Mouse (Mus musculus): Measurements from ENCODE around the gene Ptbp1.

Ptbp1 gene

DNA sequence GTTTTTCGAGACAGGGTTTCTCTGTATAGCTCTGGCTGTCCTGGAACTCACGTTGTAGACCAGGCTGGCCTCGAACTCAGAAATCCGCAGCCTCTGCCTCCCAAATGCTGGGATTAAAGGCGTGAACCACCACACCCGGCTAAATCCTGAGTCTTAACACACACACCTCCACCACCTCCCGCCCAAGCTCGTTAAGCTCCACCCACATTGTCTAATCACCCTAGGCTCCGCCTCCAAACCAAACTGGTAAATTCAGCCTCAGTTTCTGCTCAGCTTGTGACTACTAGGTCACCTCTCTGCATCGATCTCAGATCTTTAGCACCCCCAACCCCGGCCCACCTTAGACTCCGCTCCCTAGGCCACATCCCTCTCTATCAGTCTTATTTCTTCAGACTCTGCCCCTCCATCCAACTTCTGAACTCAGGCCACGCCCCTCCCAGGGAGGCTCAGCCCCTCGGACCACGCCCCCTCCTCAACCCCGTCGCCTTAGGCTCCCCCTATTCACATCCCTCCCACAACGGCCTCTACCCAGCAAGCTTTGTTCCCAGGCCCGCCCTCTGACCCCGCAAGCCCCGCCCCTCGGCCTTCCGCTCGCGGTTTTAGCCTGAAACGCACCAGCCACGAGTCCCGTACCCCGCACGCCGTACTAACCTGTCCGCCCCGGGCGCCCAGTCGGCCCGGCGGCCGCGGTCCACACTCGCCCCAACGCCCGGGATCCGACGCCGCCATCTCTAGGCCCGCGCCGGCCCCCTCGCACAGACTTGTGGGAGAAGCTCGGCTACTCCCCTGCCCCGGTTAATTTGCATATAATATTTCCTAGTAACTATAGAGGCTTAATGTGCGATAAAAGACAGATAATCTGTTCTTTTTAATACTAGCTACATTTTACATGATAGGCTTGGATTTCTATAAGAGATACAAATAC lies 54.2 kb downstream of the Ptbp1 start, which contains the start of gene Med16:
Med16 (minus strand) TSS at position 757 of the 925 bp plus-strand sequence.
- in situ Hi-C loops (cut with MboI; ENCODE audit: unreplicated experiment in 2 of 2): no loop called here

DNA sequence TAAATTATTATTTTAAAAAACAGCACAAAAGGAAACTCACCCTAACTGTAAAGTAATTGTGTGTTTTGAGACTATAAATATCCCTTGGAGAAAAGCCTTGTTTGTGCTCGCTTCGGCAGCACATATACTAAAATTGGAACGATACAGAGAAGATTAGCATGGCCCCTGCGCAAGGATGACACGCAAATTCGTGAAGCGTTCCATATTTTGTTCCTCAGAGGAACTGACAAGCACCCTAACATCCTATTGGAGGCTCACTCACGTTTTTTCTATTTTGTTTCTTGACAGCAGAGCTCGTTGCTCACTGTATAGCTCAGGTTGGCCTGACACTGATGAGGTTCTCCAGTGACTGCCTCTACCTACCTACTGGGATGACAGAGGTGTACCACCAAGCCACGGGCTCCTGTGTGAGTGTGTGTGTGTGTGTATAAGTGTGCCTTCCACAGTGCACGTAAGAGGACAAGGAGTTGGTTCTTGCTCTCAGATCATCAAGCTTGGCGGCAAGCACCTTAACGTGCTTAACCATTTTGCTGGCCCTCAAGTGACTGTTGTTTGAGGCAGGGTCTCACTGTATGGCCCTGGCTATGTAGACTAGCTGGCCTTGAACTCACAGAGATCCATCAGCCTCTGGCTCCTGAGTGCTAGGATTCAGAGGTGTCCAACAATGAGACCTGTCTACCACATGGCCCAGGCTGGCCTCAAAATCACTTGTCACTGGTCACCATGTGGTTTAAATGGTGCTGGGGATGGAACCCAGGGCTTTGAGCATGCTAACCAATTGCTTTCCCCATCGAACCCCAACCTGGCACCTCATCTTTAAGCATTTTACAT lies 55.1 kb downstream of the Ptbp1 start:
- in situ Hi-C loops (cut with MboI; ENCODE audit: unreplicated experiment in 2 of 2): no loop called here

DNA sequence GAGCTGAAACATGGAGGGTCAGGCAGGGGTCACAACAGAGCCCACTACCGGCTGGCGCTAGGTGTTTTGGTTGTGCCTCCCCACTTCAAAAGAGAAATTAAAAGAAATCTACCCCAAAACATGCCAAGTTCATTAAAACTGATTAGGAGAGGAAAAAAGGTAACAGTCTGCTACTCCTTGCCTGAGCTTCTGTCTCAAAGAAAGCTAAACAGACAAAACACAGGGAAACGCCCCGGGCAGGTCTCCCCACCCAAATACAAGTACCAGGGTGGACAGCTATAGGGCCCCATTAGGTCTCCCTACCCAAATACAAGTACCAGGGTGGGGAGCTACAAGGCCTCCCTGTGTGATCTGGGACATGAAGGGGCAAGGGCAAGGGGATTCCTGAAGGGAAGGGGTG lies 56.3 kb downstream of the Ptbp1 start, which contains the start of gene Gm26602:
Gm26602 (plus strand) TSS at position 301 of the 400 bp plus-strand sequence.
- in situ Hi-C loops (cut with MboI; ENCODE audit: unreplicated experiment in 2 of 2): no loop called here

DNA sequence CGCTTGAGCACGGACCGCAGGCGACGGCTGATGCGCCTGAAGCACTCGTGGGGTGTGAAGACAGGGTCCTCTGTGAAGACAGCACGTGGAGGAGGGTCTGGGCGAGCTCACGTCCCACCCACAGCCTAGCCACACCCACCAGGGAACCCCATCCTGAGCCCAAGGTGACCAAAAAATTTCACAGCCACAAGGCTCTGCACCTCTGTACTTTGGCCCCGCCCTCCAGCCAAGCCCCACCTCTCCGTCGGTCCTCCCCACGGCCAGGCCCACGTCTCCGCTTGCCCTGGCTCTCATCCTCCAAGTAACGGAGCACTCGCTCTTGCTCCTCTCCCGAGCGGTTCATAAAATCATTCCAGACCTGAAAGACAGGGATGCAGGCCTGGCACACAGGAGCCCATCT lies 58.2 kb downstream of the Ptbp1 start:
- in situ Hi-C loops (cut with MboI; ENCODE audit: unreplicated experiment in 2 of 2): no loop called here
